Mouse (Mus musculus) spleen, adult 2 months (tissue): Measurements from ENCODE around the gene Slc25a43.

Source experiments
- CTCF ChIP-seq: fragments of 200-500 bp; IDR thresholded peaks from 2 replicates; pipeline ENCODE4 v1.5.1; 2011; ENCODE audit warnings: mild to moderate bottlenecking, inconsistent platforms; ENCODE audit not compliant: insufficient read depth, insufficient read length, insufficient replicate concordance; ENCODE audit errors: extremely low read depth
- POLR2A ChIP-seq: fragments of 200-500 bp; IDR thresholded peaks from 2 replicates; pipeline ENCODE4 v1.6.1; 2011; ENCODE audit warnings: low read depth, low read length, inconsistent platforms

DNA sequence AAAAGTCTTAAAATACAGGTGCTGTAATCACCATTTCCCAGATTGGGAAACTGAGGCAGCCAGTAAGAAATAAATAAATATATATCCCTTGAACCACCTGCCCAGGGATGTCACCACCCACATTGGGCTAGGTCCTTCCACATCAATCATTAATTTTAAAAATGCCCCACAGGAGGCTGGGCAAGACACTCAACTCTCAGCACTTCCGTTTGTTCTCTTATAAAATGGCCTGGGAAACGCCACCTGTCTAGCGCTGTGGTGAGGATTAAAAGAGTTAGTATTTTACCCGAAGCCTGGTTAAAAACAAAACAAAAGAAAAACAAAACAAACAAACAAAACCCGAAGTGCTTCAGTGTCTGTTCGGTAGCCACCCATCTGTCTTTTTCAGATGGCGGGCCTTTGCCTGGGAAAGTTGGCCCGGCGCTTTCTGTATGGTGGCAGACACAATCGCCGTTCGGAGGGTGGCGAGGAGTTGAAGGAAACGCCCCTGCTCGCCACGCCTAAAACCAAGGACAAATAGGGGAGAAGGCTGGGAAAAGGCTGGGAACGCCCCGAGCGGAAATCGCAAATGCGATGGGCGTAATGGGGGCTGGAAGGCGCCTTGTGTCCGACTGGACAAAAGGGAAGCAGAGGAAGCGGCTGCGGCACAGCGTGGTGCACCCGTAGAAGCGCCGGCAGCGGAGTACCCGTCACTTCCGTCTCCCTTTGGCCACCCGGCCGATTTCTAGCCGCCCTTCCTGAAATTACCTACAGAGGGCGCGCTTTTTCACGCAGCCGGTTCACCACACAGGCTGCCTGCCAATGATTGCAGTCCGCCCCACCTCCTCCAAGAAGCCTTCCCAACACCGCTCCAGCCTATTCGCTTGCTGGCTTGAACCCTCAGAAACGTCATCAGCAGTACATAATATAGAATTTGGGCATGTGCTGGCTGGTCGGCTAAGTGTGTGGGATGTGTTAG is 64.2 kb downstream of the Slc25a43 start:
- TF ChIP-seq POLR2A (peak; percentile 58), CTCF (peak; percentile 52; the same call in 1 of the 2 replicates)
